Mouse (Mus musculus) urinary bladder, postnatal 25 days (tissue): ENCODE results near the gene Mndal.
"Not testable (repeated sequence)": the region's sequence is repeated elsewhere in the genome, so short reads cannot be mapped to it uniquely, and the experiment has no call there.

ENCODE experiments used
- DNase-seq: peaks from one replicate; pipeline ENCODE4 v3.0.0; 2022; ENCODE audit warnings: low spot score

The Mndal gene

GRCm38 (mm10) chr1:173887026-173887787 lies 55.1 kb downstream of the Mndal start:
- DNase-seq: not testable (repeated sequence)

GRCm38 (mm10) chr1:173880004-173880666 lies 62.2 kb downstream of the Mndal start:
- DNase-seq: not testable (repeated sequence)

GRCm38 (mm10) chr1:173879225-173879987 lies 62.9 kb downstream of the Mndal start:
- not testable (repeated sequence) for DNase-seq

- DNase-seq: not testable (repeated sequence)
Measured at GRCm38 (mm10) chr1:173878264-173878663, 64.0 kb downstream of the Mndal start.

GRCm38 (mm10) chr1:173877125-173877524 lies 65.2 kb downstream of the Mndal start:
- not testable (repeated sequence) for DNase-seq

GRCm38 (mm10) chr1:173868586-173868985 lies 73.7 kb downstream of the Mndal start:
- not testable (repeated sequence) for DNase-seq

- no peak for DNase-seq
Measured at GRCm38 (mm10) chr1:173866504-173866903, 75.8 kb downstream of the Mndal start.

- DNase-seq: not testable (repeated sequence)
Measured at GRCm38 (mm10) chr1:173853711-173854110, 88.6 kb downstream of the Mndal start.

GRCm38 (mm10) chr1:173852853-173853252 lies 89.4 kb downstream of the Mndal start:
- not testable (repeated sequence) for DNase-seq

GRCm38 (mm10) chr1:173846193-173846592 lies 96.1 kb downstream of the Mndal start:
- not testable (repeated sequence) for DNase-seq

- DNase-seq: no peak
Measured at GRCm38 (mm10) chr1:173844754-173845153, 97.5 kb downstream of the Mndal start.

- DNase-seq: not testable (repeated sequence)
Measured at GRCm38 (mm10) chr1:173821481-173821803, 120.8 kb downstream of the Mndal start.

- DNase-seq: not testable (repeated sequence)
Measured at GRCm38 (mm10) chr1:173820794-173821480, 121.4 kb downstream of the Mndal start.

- not testable (repeated sequence) for DNase-seq
Measured at GRCm38 (mm10) chr1:173809294-173809693, 133.0 kb downstream of the Mndal start.

GRCm38 (mm10) chr1:173802689-173803281 lies 139.5 kb downstream of the Mndal start:
- not testable (repeated sequence) for DNase-seq

- DNase-seq: not testable (repeated sequence)
Measured at GRCm38 (mm10) chr1:173802207-173802606, 140.1 kb downstream of the Mndal start.

GRCm38 (mm10) chr1:173801791-173802190 lies 140.5 kb downstream of the Mndal start:
- DNase-seq: not testable (repeated sequence)
